Mouse (Mus musculus): ENCODE measurements at regions not wholly inside any gene's neighbourhood (a gene's known extent, or its start where the extent isn't known, plus 50 kb on each side); places are given as distances from the start of the nearest gene placed in this dataset.

GRCm38 (mm10) chr2:45356558-45357170 is 239.5 kb upstream of the Zeb2 start:
- TF ChIP-seq TBP (IDR thresholded peaks at IDR 0.05; ENCODE audit: low read depth, low read length) = no peak
- TF ChIP-seq ZMIZ1 (IDR thresholded peaks at IDR 0.05; ENCODE audit: low read depth, low read length) = no peak
- TF ChIP-seq ZC3H11A (IDR thresholded peaks at IDR 0.05; ENCODE audit: low read depth, low read length) = no peak
- TF ChIP-seq ZNF384 (IDR thresholded peaks at IDR 0.05; ENCODE audit: low read depth, low read length) = no peak
- no peak for TF ChIP-seq MYB (IDR thresholded peaks at IDR 0.05; ENCODE audit: low read depth, low read length)
- TF ChIP-seq USF2 (IDR thresholded peaks at IDR 0.05; ENCODE audit: borderline replicate concordance in 1 of 2, insufficient read depth in 1 of 2, low read depth in 1 of 2, low read length in 2 of 2) = no peak
- TF ChIP-seq TCF12 (IDR thresholded peaks at IDR 0.05; ENCODE audit: low read depth, low read length) = no peak
- TF ChIP-seq NRF1 (IDR thresholded peaks at IDR 0.05; ENCODE audit: insufficient read depth, low read depth, low read length, poor library complexity, severe bottlenecking) = no peak
- TF ChIP-seq GATA1 (IDR thresholded peaks at IDR 0.05; ENCODE audit: low read depth, low read length) = no peak
- no peak for TF ChIP-seq SIN3A (IDR thresholded peaks at IDR 0.05; ENCODE audit: low read length)
- no peak for TF ChIP-seq POLR2AphosphoS2 (IDR thresholded peaks at IDR 0.05; ENCODE audit: low read length)
- no peak for TF ChIP-seq BHLHE40 (IDR thresholded peaks at IDR 0.05; ENCODE audit: borderline replicate concordance, low read depth, low read length)
- no peak for TF ChIP-seq ZKSCAN1 (IDR thresholded peaks at IDR 0.05; ENCODE audit: low read depth, low read length)
- H3K9ac ChIP-seq (ENCODE audit: control insufficient read depth, low read depth, low read length, poor library complexity, severe bottlenecking) = no peak overlapping the region

GRCm38 (mm10) chr2:45356021-45356420 is 238.8 kb upstream of the Zeb2 start:
- Histone ChIP-seq H3K27me3 (ENCODE audit: control insufficient read depth in 1 of 2, insufficient read depth in 2 of 2, low read length in 2 of 2) (no peaks in the 10 kb centered on the region), H3K36me3 (ENCODE audit: control insufficient read depth in 1 of 2, insufficient read depth in 2 of 2, low read length in 2 of 2) (no peaks in the 10 kb centered on the region), H3K9ac (ENCODE audit: control insufficient read depth, low read depth, low read length, poor library complexity, severe bottlenecking) (no peak overlapping the region), H3K79me2 (ENCODE audit: control insufficient read depth, insufficient read depth, low read length, poor library complexity) (no peaks in the 10 kb centered on the region), H3K27ac (ENCODE audit: control insufficient read depth, low read depth, low read length) (no peak overlapping the region), H3K4me3 (ENCODE audit: control insufficient read depth in 1 of 2, insufficient read depth in 1 of 2, low read depth in 2 of 2, low read length in 2 of 2) (no peak overlapping the region), H3K9me3 (replicated peaks; ENCODE audit: insufficient read depth, low read length) (no peaks in the 10 kb centered on the region), H3K4me1 (ENCODE audit: control insufficient read depth in 1 of 2, insufficient read depth in 2 of 2, low read length in 2 of 2) (peaks cover 0 to 4% of the 10 kb centered on the region in 2 experiments; a peak in 1 of 4 replicates)
- TF ChIP-seq POLR2AphosphoS5 (IDR thresholded peaks at IDR 0.05; ENCODE audit: borderline replicate concordance, low read depth, low read length) (no peak), ZKSCAN1 (IDR thresholded peaks at IDR 0.05; ENCODE audit: low read depth, low read length) (no peak), E2F4 (IDR thresholded peaks at IDR 0.05; ENCODE audit: borderline replicate concordance, low read depth, low read length) (no peak), ZMIZ1 (IDR thresholded peaks at IDR 0.05; ENCODE audit: low read depth, low read length) (no peak), HCFC1 (IDR thresholded peaks at IDR 0.05; ENCODE audit: low read depth, low read length) (no peak), MAFK (IDR thresholded peaks at IDR 0.05; ENCODE audit: borderline replicate concordance, low read depth, low read length) (no peak), TCF12 (IDR thresholded peaks at IDR 0.05; ENCODE audit: low read depth, low read length) (no peak), NRF1 (IDR thresholded peaks at IDR 0.05; ENCODE audit: insufficient read depth, low read depth, low read length, poor library complexity, severe bottlenecking) (no peak), EP300 (IDR thresholded peaks at IDR 0.05; ENCODE audit: low read depth in 1 of 2, low read length in 2 of 2) (no peak)
- DNase-seq (ENCODE audit: low read depth, low spot score) = no peak

More at GRCm38 (mm10) chr2:45356558-45357170, 239.5 kb upstream of the Zeb2 start:
- no peaks in the 10 kb centered on the region for H3K27me3 ChIP-seq (ENCODE audit: control insufficient read depth in 1 of 2, insufficient read depth in 2 of 2, low read length in 2 of 2)
- no peak overlapping the region for H3K27ac ChIP-seq (ENCODE audit: control insufficient read depth, low read depth, low read length)
- DNase-seq (ENCODE audit: low read depth, low spot score) = no peak
- H3K4me3 ChIP-seq (ENCODE audit: control insufficient read depth in 1 of 2, insufficient read depth in 1 of 2, low read depth in 2 of 2, low read length in 2 of 2) = no peak overlapping the region
- H3K4me1 ChIP-seq (ENCODE audit: control insufficient read depth in 1 of 2, insufficient read depth in 2 of 2, low read length in 2 of 2) = no peaks in the 10 kb centered on the region
- H3K9me3 ChIP-seq (replicated peaks; ENCODE audit: insufficient read depth, low read length) = no peaks in the 10 kb centered on the region
- no peaks in the 10 kb centered on the region for H3K36me3 ChIP-seq (ENCODE audit: control insufficient read depth in 1 of 2, insufficient read depth in 2 of 2, low read length in 2 of 2)
- H3K79me2 ChIP-seq (ENCODE audit: control insufficient read depth, insufficient read depth, low read length, poor library complexity) = no peaks in the 10 kb centered on the region
